ENCODE assay signal across 11 mouse cellular contexts in genomic region chr1:38449816-38450478, GRCm38 (mm10).
DNase-seq lines count a peak whose midpoint lies in the region; ATAC-seq and TF ChIP-seq lines count a peak whose summit lies in the region.
"Had no signal": no experiment of that assay in that cellular context is flagged by ENCODE, and none has a peak within 500 bp of the region (broad histone marks: within the 10 kb centered on the region; RNA-seq: fewer than 3 reads in every experiment).

No protein-coding gene starts in this region.

- no peaks in the 10 kb centered on the region for H3K36me3 ChIP-seq in heart, embryonic 14.5 days (ENCODE audit: control insufficient read depth, insufficient read depth, low read length)
- H3K36me3 ChIP-seq in midbrain, embryonic 14.5 days (ENCODE audit: control insufficient read depth, insufficient read depth, low read length), result no peaks in the 10 kb centered on the region
- H3K36me3 ChIP-seq in midbrain, postnatal 0 days (ENCODE audit: insufficient read depth, low read length), result no peaks in the 10 kb centered on the region
- H3K36me3 ChIP-seq in forebrain, postnatal 0 days (ENCODE audit: insufficient read depth), result no peaks in the 10 kb centered on the region
- H3K36me3 ChIP-seq in neural tube, embryonic 14.5 days (ENCODE audit: control insufficient read depth, insufficient read depth, low read length), result no peaks in the 10 kb centered on the region
- no peaks in the 10 kb centered on the region for H3K36me3 ChIP-seq in intestine, embryonic 15.5 days

- H3K4me3 ChIP-seq in heart, embryonic 14.5 days (ENCODE audit: control insufficient read depth in 1 of 2, insufficient read depth in 1 of 2, low read depth in 1 of 2, low read length in 2 of 2), result no peak overlapping the region
- H3K4me3 ChIP-seq in midbrain, embryonic 14.5 days (replicated peaks; ENCODE audit: low read depth, low read length), result no peak overlapping the region
- H3K4me3 ChIP-seq in midbrain, postnatal 0 days (ENCODE audit: low read depth, low read length), result no peak overlapping the region
- H3K4me3 ChIP-seq in forebrain, postnatal 0 days (ENCODE audit: low read depth, low read length), result no peak overlapping the region
- no peak overlapping the region for H3K4me3 ChIP-seq in neural tube, embryonic 14.5 days (ENCODE audit: low read depth, low read length)
- no peak overlapping the region for H3K4me3 ChIP-seq in intestine, embryonic 15.5 days (replicated peaks)

- no peak for ATAC-seq in heart, embryonic 14.5 days (ENCODE audit: insufficient number of reproducible peaks, insufficient read depth, low FRiP score, low read depth)
- no peak for ATAC-seq in midbrain, embryonic 14.5 days (ENCODE audit: low FRiP score, low TSS enrichment)
- ATAC-seq in midbrain, postnatal 0 days (ENCODE audit: low FRiP score), result no peak
- no peak for ATAC-seq in forebrain, postnatal 0 days
- ATAC-seq in neural tube, embryonic 14.5 days (ENCODE audit: low read depth), result no peak
- ATAC-seq in intestine, embryonic 15.5 days, result no peak

- intact Hi-C loops in heart, postnatal 14 days (cut with DNase I), result no loop called here

- 39% methylated on average over 7 of the region's 7 CpGs for WGBS in heart, embryonic 14.5 days
- 77% methylated on average over 7 of the region's 7 CpGs for WGBS in midbrain, embryonic 14.5 days
- 68% methylated on average over 7 of the region's 7 CpGs for WGBS in midbrain, postnatal 0 days
- 57% methylated on average over 7 of the region's 7 CpGs for WGBS in forebrain, postnatal 0 days
- 73% methylated on average over 7 of the region's 7 CpGs for WGBS in neural tube, embryonic 14.5 days
- WGBS in intestine, embryonic 15.5 days, result 57% methylated on average over 7 of the region's 7 CpGs

- H3K9me3 ChIP-seq in heart, embryonic 14.5 days (ENCODE audit: control insufficient read depth, low read length), result no peaks in the 10 kb centered on the region
- no peaks in the 10 kb centered on the region for H3K9me3 ChIP-seq in midbrain, embryonic 14.5 days (ENCODE audit: control insufficient read depth, low read length)
- H3K9me3 ChIP-seq in midbrain, postnatal 0 days (ENCODE audit: low read length), result no peaks in the 10 kb centered on the region
- H3K9me3 ChIP-seq in forebrain, postnatal 0 days (ENCODE audit: low read length), result no peaks in the 10 kb centered on the region
- no peaks in the 10 kb centered on the region for H3K9me3 ChIP-seq in neural tube, embryonic 14.5 days (ENCODE audit: control insufficient read depth, low read length)
- H3K9me3 ChIP-seq in intestine, embryonic 15.5 days, result no peaks in the 10 kb centered on the region

- peaks cover 30 to 44% of the 10 kb centered on the region in 2 experiments for H3K4me1 ChIP-seq in heart, embryonic 14.5 days (ENCODE audit: control insufficient read depth in 2 of 2, insufficient read depth in 2 of 2, low read length in 2 of 2)
- H3K4me1 ChIP-seq in midbrain, embryonic 14.5 days (ENCODE audit: control insufficient read depth, insufficient read depth, low read length), result peaks cover 27% of the 10 kb centered on the region
- H3K4me1 ChIP-seq in midbrain, postnatal 0 days (ENCODE audit: insufficient read depth, low read length), result no peaks in the 10 kb centered on the region
- peaks cover 14% of the 10 kb centered on the region for H3K4me1 ChIP-seq in forebrain, postnatal 0 days (ENCODE audit: insufficient read depth)
- peaks cover 11% of the 10 kb centered on the region for H3K4me1 ChIP-seq in neural tube, embryonic 14.5 days (ENCODE audit: control insufficient read depth, insufficient read depth, low read length)
- no peaks in the 10 kb centered on the region for H3K4me1 ChIP-seq in intestine, embryonic 15.5 days (replicated peaks)

- DNase-seq in heart, postnatal 14 days, result no peak
- no peak for DNase-seq in midbrain, embryonic 14.5 days
- DNase-seq in midbrain, postnatal 0 days (ENCODE audit: low spot score), result no peak
- no peak for DNase-seq in forebrain, postnatal 0 days
- no peak for DNase-seq in adrenal gland, postnatal 25 days
- DNase-seq: kidney, adult 18-20 months; kidney, postnatal 25 days; thymus, adult 2 months had no signal

- peak overlapping the region; percentile 6; the same call in 1 of the 2 replicates for H3K9ac ChIP-seq in heart, embryonic 14.5 days (ENCODE audit: low read length)
- no peak overlapping the region for H3K9ac ChIP-seq in midbrain, embryonic 14.5 days (replicated peaks; ENCODE audit: low read length)
- H3K9ac ChIP-seq in midbrain, postnatal 0 days (replicated peaks; ENCODE audit: low read length, poor library complexity, severe bottlenecking), result no peak overlapping the region
- no peak overlapping the region for H3K9ac ChIP-seq in forebrain, postnatal 0 days
- no peak overlapping the region for H3K9ac ChIP-seq in neural tube, embryonic 14.5 days (replicated peaks; ENCODE audit: low read depth, low read length)
- H3K9ac ChIP-seq in intestine, embryonic 15.5 days, result no peak overlapping the region

- no peak for TF ChIP-seq CTCF in midbrain, postnatal 0 days (IDR thresholded peaks at IDR 0.05)
- no peak for TF ChIP-seq CTCF in forebrain, postnatal 0 days (IDR thresholded peaks at IDR 0.05; ENCODE audit: low read depth)

- H3K27me3 ChIP-seq in heart, embryonic 14.5 days (ENCODE audit: control insufficient read depth, insufficient read depth, low read length), result no peaks in the 10 kb centered on the region
- H3K27me3 ChIP-seq in midbrain, embryonic 14.5 days (ENCODE audit: control insufficient read depth, insufficient read depth, low read length), result no peaks in the 10 kb centered on the region
- no peaks in the 10 kb centered on the region for H3K27me3 ChIP-seq in midbrain, postnatal 0 days (ENCODE audit: insufficient read depth, low read length)
- no peaks in the 10 kb centered on the region for H3K27me3 ChIP-seq in forebrain, postnatal 0 days (ENCODE audit: insufficient read depth, low read length)
- H3K27me3 ChIP-seq in neural tube, embryonic 14.5 days (ENCODE audit: control insufficient read depth, insufficient read depth, low read length), result no peaks in the 10 kb centered on the region
- H3K27me3 ChIP-seq in intestine, embryonic 15.5 days (replicated peaks), result no peaks in the 10 kb centered on the region

- no peak overlapping the region for H3K4me2 ChIP-seq in heart, embryonic 14.5 days (ENCODE audit: low read length)
- H3K4me2 ChIP-seq in midbrain, embryonic 14.5 days (ENCODE audit: low read length), result no peak overlapping the region
- H3K4me2 ChIP-seq in midbrain, postnatal 0 days (ENCODE audit: low read depth, low read length, poor library complexity, severe bottlenecking), result no peak overlapping the region
- no peak overlapping the region for H3K4me2 ChIP-seq in forebrain, postnatal 0 days (ENCODE audit: low read depth)
- H3K4me2 ChIP-seq in neural tube, embryonic 14.5 days (ENCODE audit: low read depth, low read length), result no peak overlapping the region
- no peak overlapping the region for H3K4me2 ChIP-seq in intestine, embryonic 15.5 days (replicated peaks)

- H3K27ac ChIP-seq in heart, embryonic 14.5 days (replicated peaks in 1 of 2; ENCODE audit: control insufficient read depth in 1 of 2, insufficient read depth in 1 of 2, low read depth in 2 of 2, low read length in 2 of 2), result 0 out of 4 replicates have a peak overlapping the region, but pooled peaks of 1 of the 2 experiments have one; percentile 24
- H3K27ac ChIP-seq in midbrain, embryonic 14.5 days (replicated peaks; ENCODE audit: low read depth, low read length), result peak overlapping the region; percentile 52
- H3K27ac ChIP-seq in midbrain, postnatal 0 days (ENCODE audit: low read depth, low read length), result no peak overlapping the region
- H3K27ac ChIP-seq in forebrain, postnatal 0 days (ENCODE audit: low read depth, low read length), result peak overlapping the region; percentile 64
- H3K27ac ChIP-seq in neural tube, embryonic 14.5 days (ENCODE audit: low read depth, low read length), result peak overlapping the region; percentile 36
- no peak overlapping the region for H3K27ac ChIP-seq in intestine, embryonic 15.5 days

Comparison
In these comparisons a context has a peak if more than half of its experiments do, and no peak if none do; other contexts are left out.
1. H3K27ac ChIP-seq: peak in midbrain, embryonic 14.5 days (single experiment), forebrain, postnatal 0 days (single experiment) and neural tube, embryonic 14.5 days (single experiment); none in midbrain, postnatal 0 days (single experiment) and intestine, embryonic 15.5 days (single experiment).